Mouse (Mus musculus): ENCODE results near the gene Ptrhd1.

DNA sequence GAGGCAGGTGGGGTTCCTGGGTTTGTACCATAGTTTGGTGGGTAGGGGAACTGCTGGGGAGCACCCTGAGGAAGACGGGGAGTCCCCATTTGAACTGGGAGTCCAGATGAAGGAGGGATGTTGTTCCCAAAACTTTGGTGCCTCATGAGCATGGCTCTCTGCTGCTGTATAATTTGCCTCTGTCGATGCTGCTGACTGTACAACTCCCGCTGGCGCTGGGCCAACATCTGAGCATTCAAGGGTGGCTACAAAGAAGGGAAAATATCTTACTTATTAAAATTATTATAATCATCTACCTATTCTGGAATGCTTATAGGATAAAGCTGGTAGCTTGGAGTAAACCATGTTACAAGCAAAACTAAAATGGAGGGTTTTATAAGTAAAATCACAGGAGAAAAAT is 33.9 kb downstream of the Ptrhd1 start:
- no peak for TF ChIP-seq POLR2A (IDR thresholded peaks at IDR 0.05; ENCODE audit: insufficient read depth, low read depth, low read length)
- no peak for TF ChIP-seq CTCF (IDR thresholded peaks at IDR 0.05; ENCODE audit: insufficient read depth, low read depth, low read length)

All from olfactory bulb, adult 2 months (tissue).